Mouse (Mus musculus) E14TG2a.4 (cell line): ENCODE results near the gene Hnrnpc.

Source experiments
- CTCF ChIP-seq: conservative IDR thresholded peaks from 2 replicates; pipeline ENCODE4 v1.5.1; 2014; ENCODE audit warnings: low read length
- NANOG ChIP-seq: IDR thresholded peaks from 2 replicates; pipeline ENCODE4 v1.6.1; 2014; ENCODE audit warnings: borderline replicate concordance, low read length, mixed read lengths
- POU5F1 ChIP-seq: IDR thresholded peaks from 2 replicates; pipeline ENCODE4 v1.6.1; 2014; ENCODE audit warnings: low read length, borderline replicate concordance

DNA sequence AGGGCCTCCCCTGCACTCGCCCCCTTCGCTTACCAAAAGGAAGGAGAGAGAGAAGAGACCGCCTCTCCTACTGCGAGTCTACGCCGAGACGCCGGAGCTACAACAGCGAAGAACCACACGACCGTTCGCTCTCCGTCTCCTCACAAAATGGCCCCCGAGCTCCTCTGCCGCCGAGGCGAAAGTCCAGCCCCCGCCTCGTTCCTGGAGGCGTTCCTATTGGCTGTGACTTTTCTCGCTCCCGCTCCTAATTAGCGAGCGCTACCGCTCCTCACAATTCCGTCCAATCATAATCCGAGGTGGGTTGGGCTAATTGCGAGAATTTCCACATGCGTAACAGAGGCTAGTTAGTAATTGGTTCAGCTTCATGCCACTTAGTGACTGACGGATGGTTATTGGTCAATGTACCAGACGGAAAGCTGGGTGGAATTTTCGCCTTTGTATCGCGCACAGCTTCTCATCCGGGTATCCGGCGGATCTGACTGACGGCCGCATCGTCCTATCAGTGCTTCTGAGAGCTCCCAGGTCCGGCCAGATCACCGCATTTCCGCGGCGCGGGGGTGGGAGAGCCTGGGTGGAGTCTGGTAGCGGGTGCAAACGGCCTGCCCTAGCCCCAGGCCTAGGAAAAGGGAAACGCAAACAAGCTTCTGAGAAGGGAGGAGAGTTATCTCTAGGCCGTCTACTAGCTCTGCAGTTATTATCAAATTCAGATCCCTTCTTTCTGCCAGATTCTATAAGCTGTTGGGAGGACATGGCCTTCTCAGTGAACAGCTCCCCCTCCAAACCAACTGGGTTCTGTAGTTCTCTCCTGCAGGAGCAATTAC is at the start of gene Hnrnpc:
- TF ChIP-seq CTCF (no peak), NANOG (no peak), POU5F1 (no peak)
